Mouse (Mus musculus) midbrain, postnatal 0 days (tissue): ENCODE results near the gene Cpne5. TPM values are rescaled to one million over a fixed set of nuclear protein-coding genes. Genes with fewer than 3 reads are reported as not detected.

Experiments
- ATAC-seq: fragments of 200-750 bp; cut with Nextera tagmentation; 2 replicates; pipeline ENCODE4 v1.8.0; 2017; ENCODE audit warnings: moderate number of reproducible peaks, mild to moderate bottlenecking, moderate TSS enrichment, moderate library complexity; ENCODE audit not compliant: low FRiP score
- DNase-seq: peaks from one replicate; pipeline ENCODE4 v3.0.0-alpha.2; 2015; ENCODE audit warnings: low spot score
- H3K27ac ChIP-seq: fragments of 300-500 bp; sonication (generic); 2 replicates; pipeline ENCODE4 v1.5.1; 2014; ENCODE audit warnings: low read depth, mild to moderate bottlenecking, low read length, mixed read lengths
- H3K27me3 ChIP-seq: fragments of 300-500 bp; sonication (generic); 2 replicates; pipeline ENCODE4 v1.6.1; 2014; ENCODE audit warnings: low read length, control low read depth, mixed read lengths; ENCODE audit not compliant: insufficient read depth
- H3K36me3 ChIP-seq: fragments of 300-500 bp; sonication (generic); 2 replicates; pipeline ENCODE4 v1.6.1; 2014; ENCODE audit warnings: low read length, control low read depth, mixed read lengths; ENCODE audit not compliant: insufficient read depth
- H3K4me1 ChIP-seq: fragments of 300-500 bp; sonication (generic); 2 replicates; pipeline ENCODE4 v1.6.1; 2014; ENCODE audit warnings: mild to moderate bottlenecking, control low read depth, antibody characterized with exemption, low read length, mixed read lengths; ENCODE audit not compliant: insufficient read depth
- H3K4me2 ChIP-seq: fragments of 300-500 bp; sonication (generic); 2 replicates; pipeline ENCODE4 v1.6.1; 2014; ENCODE audit warnings: low read depth, mild to moderate bottlenecking, low read length, mixed read lengths; ENCODE audit not compliant: poor library complexity, severe bottlenecking
- H3K4me3 ChIP-seq: fragments of 300-500 bp; sonication (generic); 2 replicates; pipeline ENCODE4 v1.5.1; 2014; ENCODE audit warnings: low read depth, mild to moderate bottlenecking, low read length, moderate library complexity
- H3K9ac ChIP-seq: fragments of 300-500 bp; sonication (generic); replicated peaks from 2 replicates; pipeline ENCODE4 v1.6.1; 2014; ENCODE audit warnings: mild to moderate bottlenecking, low read length, moderate library complexity, mixed read lengths; ENCODE audit not compliant: poor library complexity, severe bottlenecking
- H3K9me3 ChIP-seq: fragments of 300-500 bp; sonication (generic); 2 replicates; pipeline ENCODE4 v1.6.1; 2016; ENCODE audit warnings: low read length, control low read depth
- CTCF ChIP-seq: IDR thresholded peaks from 2 replicates; pipeline ENCODE4 v1.5.1; 2016; ENCODE audit warnings: antibody characterized with exemption, mild to moderate bottlenecking
- WGBS: fragments of 180-500 bp; shearing (Covaris S2); extraction: QIAGEN DNeasy Blood & Tissue Kit; methylation state at CpG from one replicate; pipeline ENCODE4 v1.1.7; 2014; 5-methylcytosine and 5-hydroxymethylcytosine counted together
- polyA plus RNA-seq: library from polyadenylated mRNA; unstranded; fragments of >200 nt; fragmentation: Nextera tagmentation; extraction: Ambion mirVana; gene quantifications from 2 replicates; pipeline ENCODE4 v1.2.1, GENCODE M21; 2015
- total RNA-seq: library from RNA; depleted of rRNA; stranded (reverse); fragments of >200 nt; gene quantifications from 2 replicates; pipeline ENCODE4 v1.2.3, GENCODE M21; 2014

Gene Cpne5
- total and polyA plus RNA-seq, 2 experiments from 2014 or later, result 86.5 to 90.2 TPM

- WGBS, result 65% methylated on average over 16 of the region's 16 CpGs
- Histone ChIP-seq H3K4me3 (no peak overlapping the region), H3K9ac (no peak overlapping the region), H3K4me1 (peaks cover 8% of the 10 kb centered on the region; the same call in 1 of the 2 replicates), H3K9me3 (no peaks in the 10 kb centered on the region), H3K27me3 (no peaks in the 10 kb centered on the region; the same call in 1 of the 2 replicates), H3K36me3 (peaks cover 11% of the 10 kb centered on the region; the same call in 1 of the 2 replicates), H3K27ac (peak overlapping the region; percentile 51), H3K4me2 (no peak overlapping the region)
- no peak for ATAC-seq
- no peak for TF ChIP-seq CTCF
- peak; percentile 50 for DNase-seq
Measured at GRCm38 (mm10) chr17:29156396-29156795, 81.6 kb downstream of the Cpne5 start.

GRCm38 (mm10) chr17:29155355-29156135, 82.4 kb downstream of the Cpne5 start:
- Histone ChIP-seq H3K9ac (no peak overlapping the region), H3K4me1 (peaks cover 8% of the 10 kb centered on the region; the same call in 1 of the 2 replicates), H3K4me2 (no peak overlapping the region), H3K27ac (peak overlapping the region; percentile 51), H3K36me3 (peaks cover 7% of the 10 kb centered on the region; the same call in 1 of the 2 replicates), H3K9me3 (no peaks in the 10 kb centered on the region), H3K4me3 (no peak overlapping the region), H3K27me3 (no peaks in the 10 kb centered on the region; the same call in 1 of the 2 replicates)
- WGBS, result 43% methylated on average over 12 of the region's 12 CpGs
- DNase-seq (no peak), ATAC-seq (peak; percentile 24; the same call in 1 of the 2 replicates)
- TF ChIP-seq CTCF, result no peak

- no peaks in the 10 kb centered on the region for H3K9me3 ChIP-seq
- H3K4me1 ChIP-seq, result peaks cover 8% of the 10 kb centered on the region; the same call in 1 of the 2 replicates
- no peak overlapping the region for H3K4me3 ChIP-seq
- DNase-seq (no peak), ATAC-seq (no peak)
- no peak overlapping the region for H3K4me2 ChIP-seq
- no peak overlapping the region for H3K9ac ChIP-seq
- no peaks in the 10 kb centered on the region; the same call in 1 of the 2 replicates for H3K27me3 ChIP-seq
- no peak for TF ChIP-seq CTCF
- H3K27ac ChIP-seq, result no peak overlapping the region
- 88% methylated on average over 13 of the region's 13 CpGs for WGBS
- H3K36me3 ChIP-seq, result no peaks in the 10 kb centered on the region
Measured at GRCm38 (mm10) chr17:29154247-29154646, 83.7 kb downstream of the Cpne5 start.

GRCm38 (mm10) chr17:29152547-29152946, 85.4 kb downstream of the Cpne5 start:
- DNase-seq (no peak), ATAC-seq (no peak)
- no peaks in the 10 kb centered on the region; the same call in 1 of the 2 replicates for H3K27me3 ChIP-seq
- no peak overlapping the region for H3K9ac ChIP-seq
- peaks cover 8% of the 10 kb centered on the region; the same call in 1 of the 2 replicates for H3K4me1 ChIP-seq
- TF ChIP-seq CTCF, result no peak
- H3K27ac ChIP-seq, result no peak overlapping the region
- no peaks in the 10 kb centered on the region for H3K9me3 ChIP-seq
- no peak overlapping the region for H3K4me2 ChIP-seq
- no peak overlapping the region for H3K4me3 ChIP-seq
- no peaks in the 10 kb centered on the region for H3K36me3 ChIP-seq
- 82% methylated on average over 5 of the region's 5 CpGs for WGBS

- Histone ChIP-seq H3K9me3 (no peaks in the 10 kb centered on the region), H3K4me3 (no peak overlapping the region), H3K4me2 (no peak overlapping the region), H3K27me3 (no peaks in the 10 kb centered on the region; the same call in 1 of the 2 replicates), H3K9ac (no peak overlapping the region), H3K27ac (no peak overlapping the region), H3K4me1 (no peaks in the 10 kb centered on the region), H3K36me3 (no peaks in the 10 kb centered on the region)
- no peak for TF ChIP-seq CTCF
- 83% methylated on average over 7 of the region's 7 CpGs for WGBS
- DNase-seq (no peak), ATAC-seq (no peak)
Measured at GRCm38 (mm10) chr17:29149766-29150165, 88.2 kb downstream of the Cpne5 start.

GRCm38 (mm10) chr17:29147773-29148172, 90.2 kb downstream of the Cpne5 start:
- H3K27ac ChIP-seq, result no peak overlapping the region
- DNase-seq, result no peak
- no peak for TF ChIP-seq CTCF
- no peak overlapping the region for H3K9ac ChIP-seq
- 89% methylated on average over 6 of the region's 6 CpGs for WGBS
- H3K9me3 ChIP-seq, result no peaks in the 10 kb centered on the region
- H3K4me3 ChIP-seq, result no peak overlapping the region
- ATAC-seq, result no peak
- no peaks in the 10 kb centered on the region for H3K4me1 ChIP-seq
- no peaks in the 10 kb centered on the region for H3K36me3 ChIP-seq
- H3K4me2 ChIP-seq, result no peak overlapping the region
- H3K27me3 ChIP-seq, result no peaks in the 10 kb centered on the region; the same call in 1 of the 2 replicates
